Mouse (Mus musculus) olfactory bulb, adult 2 months (tissue): ENCODE data around the gene Scfd2.

Experiments used
- CTCF ChIP-seq: fragments of 200-500 bp; IDR thresholded peaks from 2 replicates; pipeline ENCODE4 v1.5.1; 2012; ENCODE audit warnings: low read depth, mild to moderate bottlenecking, low read length, moderate library complexity; ENCODE audit not compliant: insufficient read depth
- POLR2A ChIP-seq: fragments of 200-500 bp; IDR thresholded peaks from 2 replicates; pipeline ENCODE4 v1.6.1; 2012; ENCODE audit warnings: mild to moderate bottlenecking, low read depth, low read length, moderate library complexity; ENCODE audit not compliant: insufficient read depth

DNA sequence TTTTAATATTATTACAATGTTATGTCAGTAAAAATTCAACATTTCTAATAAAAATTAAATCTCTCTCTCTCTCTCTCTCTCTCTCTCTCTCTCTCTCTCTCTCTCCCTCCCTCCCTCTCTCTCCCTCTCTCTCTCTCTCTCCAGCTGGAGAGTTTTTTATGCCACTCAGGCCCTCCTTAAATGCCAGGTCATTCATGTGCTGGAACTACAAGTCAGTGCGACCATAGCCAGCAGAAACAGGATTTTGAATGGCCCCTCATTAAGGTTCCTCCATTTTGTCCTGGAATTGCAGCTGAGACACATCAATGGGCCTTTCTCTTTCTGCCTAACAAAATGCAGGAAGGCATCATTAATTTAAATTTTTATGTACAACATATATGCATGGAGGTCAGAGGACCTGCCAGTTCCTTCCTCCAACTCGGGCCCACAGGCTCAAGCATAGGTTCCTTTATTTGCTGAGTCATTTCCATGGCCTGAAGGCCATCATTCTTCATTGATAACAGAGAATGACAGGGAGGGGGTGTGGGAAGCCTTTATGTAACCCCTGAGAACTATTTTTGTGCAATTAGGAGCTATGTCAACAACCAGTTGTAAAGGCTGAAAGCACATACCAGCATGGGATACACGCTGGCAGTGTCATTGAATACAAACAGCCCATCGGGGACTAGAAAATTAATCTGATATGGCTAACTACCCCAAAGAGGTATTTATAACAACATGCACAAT, 165.4 kb downstream of the Scfd2 start:
- TF ChIP-seq CTCF (no peak), POLR2A (no peak)
